Mouse (Mus musculus) layer of hippocampus, adult 18-20 months (tissue): ENCODE measurements around the gene Col4a1. TPM values are rescaled to one million over a fixed set of nuclear protein-coding genes. Genes with fewer than 3 reads are reported as not detected.

ENCODE experiments used
- DNase-seq, 2 experiments: peaks; one replicate each; pipeline ENCODE4 v3.0.0; 2022; ENCODE audit warnings: low spot score in 2 of 2
- total RNA-seq, 2 experiments: library from RNA; stranded (reverse); gene quantifications; 2 replicates each; pipeline ENCODE4 v1.2.3; 2021

Gene Col4a1
- total RNA-seq, 2 experiments from 2014 or later: 33.4 to 43.0 TPM

GRCm38 (mm10) chr8:11300436-11300835 is 12.2 kb downstream of the Col4a1 start:
- no peak for DNase-seq

- no peak for DNase-seq
Observed at GRCm38 (mm10) chr8:11299317-11299602, 13.4 kb downstream of the Col4a1 start.

- no peak for DNase-seq
Observed at GRCm38 (mm10) chr8:11298531-11299316, 13.9 kb downstream of the Col4a1 start.

- no peak for DNase-seq
Observed at GRCm38 (mm10) chr8:11297141-11297838, 15.3 kb downstream of the Col4a1 start.

- DNase-seq: no peak
Observed at GRCm38 (mm10) chr8:11296282-11296943, 16.2 kb downstream of the Col4a1 start.

GRCm38 (mm10) chr8:11292611-11293010 is 20.0 kb downstream of the Col4a1 start:
- no peak for DNase-seq

GRCm38 (mm10) chr8:11290533-11290932 is 22.1 kb downstream of the Col4a1 start:
- DNase-seq: no peak

- no peak for DNase-seq
Observed at GRCm38 (mm10) chr8:11288286-11288685, 24.3 kb downstream of the Col4a1 start.

GRCm38 (mm10) chr8:11287139-11287538 is 25.5 kb downstream of the Col4a1 start:
- no peak for DNase-seq

- DNase-seq: no peak
Observed at GRCm38 (mm10) chr8:11285437-11285836, 27.2 kb downstream of the Col4a1 start.

- DNase-seq: no peak
Observed at GRCm38 (mm10) chr8:11283217-11283616, 29.4 kb downstream of the Col4a1 start.

GRCm38 (mm10) chr8:11282696-11283095 is 29.9 kb downstream of the Col4a1 start:
- DNase-seq: no peak

- DNase-seq: no peak
Observed at GRCm38 (mm10) chr8:11282139-11282538, 30.5 kb downstream of the Col4a1 start.

GRCm38 (mm10) chr8:11280721-11281268 is 31.8 kb downstream of the Col4a1 start:
- DNase-seq: no peak

GRCm38 (mm10) chr8:11279296-11279826 is 33.3 kb downstream of the Col4a1 start:
- DNase-seq: no peak

- DNase-seq: no peak
Observed at GRCm38 (mm10) chr8:11278101-11278611, 34.5 kb downstream of the Col4a1 start.

- DNase-seq: no peak
Observed at GRCm38 (mm10) chr8:11277602-11278051, 35.0 kb downstream of the Col4a1 start.

GRCm38 (mm10) chr8:11276286-11276685 is 36.3 kb downstream of the Col4a1 start:
- DNase-seq: no peak

GRCm38 (mm10) chr8:11274415-11274814 is 38.2 kb downstream of the Col4a1 start:
- DNase-seq: no peak

- DNase-seq: peak; percentile 90 to 96
Observed at GRCm38 (mm10) chr8:11273506-11274158, 39.0 kb downstream of the Col4a1 start.

GRCm38 (mm10) chr8:11272205-11272604 is 40.4 kb downstream of the Col4a1 start:
- DNase-seq: no peak
